Mouse (Mus musculus) heart, embryonic 14.5 days (tissue): ENCODE data around the gene Rbm18. TPM values are rescaled to one million over a fixed set of nuclear protein-coding genes. Genes with fewer than 3 reads are reported as not detected.
"Not testable (repeated sequence)": the region's sequence is repeated elsewhere in the genome, so short reads cannot be mapped to it uniquely, and the experiment has no call there.

ENCODE experiments used
- ATAC-seq: fragments of 200-750 bp; cut with Nextera tagmentation; 2 replicates; pipeline ENCODE4 v1.8.0; 2017; ENCODE audit warnings: low read depth, moderate TSS enrichment; ENCODE audit not compliant: insufficient number of reproducible peaks, insufficient read depth, low FRiP score
- H3K27ac ChIP-seq, 2 experiments: fragments of 200-500 bp in 1 of 2; fragments of 300-500 bp in 1 of 2; sonication (generic) in 1 of 2; replicated peaks in 1 of 2; 2 replicates each; pipeline ENCODE4 v1.5.1; 2012 to 2014; ENCODE audit warnings: low read depth in 2 of 2, low read length in 2 of 2, control low read depth in 1 of 2, mild to moderate bottlenecking in 1 of 2, mixed read lengths in 1 of 2; ENCODE audit not compliant: control insufficient read depth in 1 of 2, insufficient read depth in 1 of 2
- H3K27me3 ChIP-seq: fragments of 300-500 bp; sonication (generic); 2 replicates; pipeline ENCODE4 v1.6.1; 2014; ENCODE audit warnings: mild to moderate bottlenecking, low read length, control low read depth; ENCODE audit not compliant: control insufficient read depth, insufficient read depth
- H3K36me3 ChIP-seq: fragments of 300-500 bp; sonication (generic); 2 replicates; pipeline ENCODE4 v1.6.1; 2014; ENCODE audit warnings: mild to moderate bottlenecking, control low read depth, low read length, mixed read lengths; ENCODE audit not compliant: control insufficient read depth, insufficient read depth
- H3K4me1 ChIP-seq, 2 experiments: fragments of 200-500 bp in 1 of 2; fragments of 300-500 bp in 1 of 2; sonication (generic) in 1 of 2; 2 replicates each; pipeline ENCODE4 v1.6.1; 2012 to 2014; ENCODE audit warnings: low read length in 2 of 2, control low read depth in 1 of 2, mixed read lengths in 1 of 2; ENCODE audit not compliant: control insufficient read depth in 2 of 2, insufficient read depth in 2 of 2
- H3K4me2 ChIP-seq: fragments of 300-500 bp; sonication (generic); 2 replicates; pipeline ENCODE4 v1.6.1; 2014; ENCODE audit warnings: mild to moderate bottlenecking, low read length
- H3K4me3 ChIP-seq, 2 experiments: fragments of 200-500 bp in 1 of 2; fragments of 300-500 bp in 1 of 2; sonication (generic) in 1 of 2; 2 replicates each; pipeline ENCODE4 v1.5.1; 2012 to 2014; ENCODE audit warnings: low read length in 2 of 2, mild to moderate bottlenecking in 2 of 2, control low read depth in 1 of 2, low read depth in 1 of 2, moderate library complexity in 1 of 2; ENCODE audit not compliant: control insufficient read depth in 1 of 2, insufficient read depth in 1 of 2
- H3K9ac ChIP-seq: fragments of 300-500 bp; sonication (generic); 2 replicates; pipeline ENCODE4 v1.6.1; 2014; ENCODE audit warnings: mild to moderate bottlenecking, low read length
- H3K9me3 ChIP-seq: fragments of 300-500 bp; sonication (generic); 2 replicates; pipeline ENCODE4 v1.6.1; 2016; ENCODE audit warnings: low read length, control low read depth; ENCODE audit not compliant: control insufficient read depth
- WGBS: fragments of 180-500 bp; shearing (Covaris S2); extraction: QIAGEN DNeasy Blood & Tissue Kit; methylation state at CpG from one replicate; pipeline ENCODE4 v1.1.7; 2014; 5-methylcytosine and 5-hydroxymethylcytosine counted together
- polyA plus RNA-seq: library from polyadenylated mRNA; unstranded; fragments of >200 nt; fragmentation: Nextera tagmentation; extraction: Ambion mirVana; gene quantifications from 2 replicates; pipeline ENCODE4 v1.2.1, GENCODE M21; 2014

The Rbm18 gene
- polyA plus RNA-seq, 1 experiment from 2014 or later, result 66.3 TPM

DNA sequence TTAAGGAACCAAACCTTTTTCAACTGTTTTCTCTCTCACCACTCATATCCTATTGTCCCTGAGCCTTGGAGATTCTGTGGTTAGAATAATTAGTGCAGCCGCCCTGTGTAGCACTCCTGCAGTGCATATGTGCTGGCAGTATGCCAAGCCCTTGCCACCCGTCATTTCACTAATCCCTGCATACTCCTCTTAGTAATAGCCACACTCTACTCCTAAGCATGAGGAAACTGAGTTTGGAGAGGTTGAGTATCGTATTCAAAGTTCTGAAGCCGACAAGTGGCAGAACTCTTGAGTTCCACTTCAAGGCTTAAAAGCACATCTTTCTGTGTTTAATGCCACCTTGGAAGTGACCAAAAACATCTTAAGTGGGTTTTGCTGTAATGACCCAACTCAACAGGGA lies 35.6 kb upstream of the Rbm18 start:
- Histone ChIP-seq H3K9me3 (no peaks in the 10 kb centered on the region), H3K27ac (no peak overlapping the region), H3K27me3 (no peaks in the 10 kb centered on the region), H3K4me3 (no peak overlapping the region), H3K4me2 (no peak overlapping the region), H3K4me1 (peaks cover 6 to 18% of the 10 kb centered on the region in 2 experiments), H3K36me3 (peaks cover 20% of the 10 kb centered on the region), H3K9ac (no peak overlapping the region)
- WGBS, result 46% methylated on average over 4 of the region's 4 CpGs
- no peak for ATAC-seq

DNA sequence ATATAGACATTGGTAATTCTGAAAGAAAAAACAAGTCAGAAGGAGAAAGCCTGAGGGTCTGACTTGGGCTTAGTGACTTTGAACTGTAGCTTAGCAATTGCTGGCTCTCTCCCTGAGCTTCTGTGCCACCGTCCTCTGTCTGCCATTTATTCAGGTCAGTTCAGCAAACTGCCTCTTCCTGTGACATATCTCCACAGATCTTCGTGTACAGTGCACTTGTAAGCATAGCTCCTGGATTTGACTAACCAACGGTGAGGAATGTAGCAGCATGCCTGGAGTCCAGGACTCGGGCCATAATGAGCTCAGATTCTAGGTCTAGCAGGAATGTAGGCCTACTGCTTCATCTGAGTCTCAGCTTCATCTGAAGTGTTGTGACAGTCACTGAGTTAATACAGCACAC lies 32.6 kb upstream of the Rbm18 start:
- Histone ChIP-seq H3K9me3 (no peaks in the 10 kb centered on the region), H3K27me3 (no peaks in the 10 kb centered on the region), H3K27ac (no peak overlapping the region), H3K4me1 (peaks cover 6 to 12% of the 10 kb centered on the region in 2 experiments; a peak in 3 of 4 replicates), H3K4me3 (no peak overlapping the region), H3K4me2 (no peak overlapping the region), H3K36me3 (peaks cover 8% of the 10 kb centered on the region), H3K9ac (no peak overlapping the region)
- ATAC-seq, result no peak
- WGBS, result 56% methylated on average over 4 of the region's 4 CpGs

DNA sequence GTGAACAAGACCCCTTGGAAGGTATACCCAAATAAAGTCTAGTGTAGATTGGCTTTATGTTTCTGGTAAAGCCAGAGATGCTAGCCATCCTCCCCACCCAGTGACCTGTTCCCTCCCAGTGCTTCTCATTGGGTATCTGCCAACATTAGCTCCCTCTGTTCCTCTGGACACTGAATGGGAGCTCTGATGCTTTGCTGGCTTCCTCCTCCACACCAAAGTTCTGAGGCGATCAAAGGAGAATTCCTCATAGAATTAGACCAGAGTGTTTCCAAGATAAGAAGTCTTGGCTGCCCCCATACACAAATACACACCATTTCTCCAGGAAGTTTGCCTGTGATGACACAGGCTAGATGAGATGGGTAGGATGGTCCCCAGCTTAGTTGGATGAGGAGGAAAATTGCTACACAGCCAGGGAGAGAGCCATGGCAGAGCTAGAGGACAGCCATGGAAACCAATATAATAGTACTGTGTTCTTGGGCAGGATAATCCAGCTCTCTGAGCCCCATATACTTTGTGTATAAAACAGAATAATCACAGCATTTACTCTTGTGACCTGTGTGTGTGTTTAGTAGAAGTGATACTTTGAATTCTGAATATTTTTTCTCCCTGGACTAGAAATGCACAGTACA lies 31.5 kb upstream of the Rbm18 start:
- Histone ChIP-seq H3K27ac (no peak overlapping the region), H3K36me3 (peaks cover under 1% of the 10 kb centered on the region; the same call in 1 of the 2 replicates), H3K4me2 (no peak overlapping the region), H3K4me1 (peaks cover 6 to 12% of the 10 kb centered on the region in 2 experiments; a peak in 3 of 4 replicates), H3K9ac (no peak overlapping the region), H3K4me3 (no peak overlapping the region), H3K9me3 (no peaks in the 10 kb centered on the region), H3K27me3 (no peaks in the 10 kb centered on the region)
- WGBS, result 67% methylated on average over 1 of the region's 1 CpGs
- no peak for ATAC-seq

DNA sequence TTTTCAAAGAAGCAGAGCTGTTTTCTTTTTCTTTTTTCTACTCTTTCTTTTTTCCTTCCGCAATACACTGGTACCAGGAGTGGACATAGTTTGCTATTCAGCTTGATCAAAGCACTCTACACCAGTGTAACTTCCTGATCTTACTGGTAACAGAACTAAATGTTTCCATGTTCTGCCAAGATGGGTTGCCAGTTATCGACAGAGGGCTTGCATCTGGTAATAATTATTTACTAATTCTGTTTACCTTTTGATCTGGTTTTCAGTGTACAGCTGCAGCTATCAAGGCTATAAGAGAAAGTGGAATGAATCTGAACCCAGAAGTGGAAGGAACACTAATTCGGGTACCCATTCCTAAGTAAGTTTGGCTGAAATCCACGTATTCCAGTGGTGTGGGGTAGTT lies 22.8 kb upstream of the Rbm18 start:
- 86% methylated on average over 4 of the region's 4 CpGs for WGBS
- Histone ChIP-seq H3K27me3 (no peaks in the 10 kb centered on the region), H3K36me3 (peaks cover 49% of the 10 kb centered on the region), H3K27ac (no peak overlapping the region), H3K9me3 (no peaks in the 10 kb centered on the region), H3K4me2 (no peak overlapping the region), H3K4me1 (no peaks in the 10 kb centered on the region), H3K4me3 (no peak overlapping the region), H3K9ac (no peak overlapping the region)
- no peak for ATAC-seq

GRCm38 (mm10) chr2:36157461-36157860 lies 20.9 kb upstream of the Rbm18 start:
- Histone ChIP-seq H3K36me3 (peaks cover 58% of the 10 kb centered on the region), H3K9me3 (no peaks in the 10 kb centered on the region), H3K27ac (no peak overlapping the region), H3K27me3 (no peaks in the 10 kb centered on the region), H3K4me3 (no peak overlapping the region), H3K9ac (no peak overlapping the region), H3K4me2 (no peak overlapping the region), H3K4me1 (no peaks in the 10 kb centered on the region)
- WGBS, result 95% methylated on average over 1 of the region's 1 CpGs
- ATAC-seq, result no peak

DNA sequence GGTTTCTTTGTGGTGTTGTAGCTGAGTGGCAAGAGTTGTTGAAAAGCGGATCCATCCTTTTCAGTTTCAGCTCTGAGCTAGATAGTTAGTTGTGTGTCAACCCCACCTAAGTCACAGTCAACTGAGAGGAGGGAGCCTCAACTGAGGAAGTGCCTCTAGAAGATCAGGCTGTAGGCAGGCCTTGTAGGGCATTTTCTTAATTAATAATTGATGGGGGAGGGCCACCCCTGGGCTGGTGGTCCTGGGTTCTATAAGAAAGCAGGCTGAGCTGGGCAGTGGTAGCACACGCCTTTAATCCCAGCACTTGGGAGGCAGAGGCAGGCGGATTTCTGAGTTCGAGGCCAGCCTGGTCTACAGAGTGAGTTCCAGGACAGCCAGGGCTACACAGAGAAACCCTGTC lies 15.8 kb upstream of the Rbm18 start:
- H3K4me2 ChIP-seq, H3K27ac ChIP-seq, H3K9ac ChIP-seq, H3K27me3 ChIP-seq, ATAC-seq, H3K9me3 ChIP-seq, H3K4me3 ChIP-seq: not testable (repeated sequence)
- WGBS, result 97% methylated on average over 4 of the region's 4 CpGs
- Histone ChIP-seq H3K36me3 (peaks cover 34% of the 10 kb centered on the region), H3K4me1 (peaks cover 6 to 16% of the 10 kb centered on the region in 2 experiments)

- no peaks in the 10 kb centered on the region for H3K9me3 ChIP-seq
- peaks cover 11% of the 10 kb centered on the region for H3K36me3 ChIP-seq
- WGBS, result 32% methylated on average over 7 of the region's 7 CpGs
- no peak overlapping the region for H3K4me3 ChIP-seq
- H3K27ac ChIP-seq, result peak overlapping the region; percentile 73 to 88
- no peak for ATAC-seq
- peak overlapping the region; percentile 33 for H3K4me2 ChIP-seq
- H3K9ac ChIP-seq, result peak overlapping the region; percentile 50
- H3K4me1 ChIP-seq, result peaks cover 6 to 16% of the 10 kb centered on the region in 2 experiments
- H3K27me3 ChIP-seq, result no peaks in the 10 kb centered on the region
Observed at GRCm38 (mm10) chr2:36148876-36149365, 12.3 kb upstream of the Rbm18 start.

GRCm38 (mm10) chr2:36139096-36139495 lies 2.5 kb upstream of the Rbm18 start:
- Histone ChIP-seq H3K9ac (peak overlapping the region; percentile 36; the same call in 1 of the 2 replicates), H3K4me3 (no peak overlapping the region), H3K27me3 (no peaks in the 10 kb centered on the region), H3K4me2 (peak overlapping the region; percentile 34; the same call in 1 of the 2 replicates), H3K9me3 (no peaks in the 10 kb centered on the region), H3K4me1 (peaks cover 4 to 35% of the 10 kb centered on the region in 2 experiments; a peak in 3 of 4 replicates), H3K27ac (peak overlapping the region; percentile 59 to 85; a peak in 3 of 4 replicates), H3K36me3 (peaks cover 27% of the 10 kb centered on the region)
- WGBS, result 17% methylated on average over 2 of the region's 2 CpGs
- no peak for ATAC-seq
